Mouse (Mus musculus): ENCODE data around the gene Dcakd. TPM values are rescaled to one million over a fixed set of nuclear protein-coding genes. Genes with fewer than 3 reads are reported as not detected.
A peak's percentile ranks its signal among the peaks of the same experiment; 100 is the strongest.

Gene Dcakd
- polyA plus RNA-seq, 1 experiment from 2014 or later, result 99.4 TPM

- Histone ChIP-seq H3K27ac (replicated peaks in 1 of 2; ENCODE audit: control insufficient read depth in 1 of 2, insufficient read depth in 1 of 2, low read depth in 2 of 2, low read length in 2 of 2) (no peak overlapping the region), H3K36me3 (ENCODE audit: control insufficient read depth, insufficient read depth, low read length) (no peaks in the 10 kb centered on the region), H3K4me2 (ENCODE audit: low read length) (peak overlapping the region; percentile 89), H3K4me1 (ENCODE audit: control insufficient read depth in 2 of 2, insufficient read depth in 2 of 2, low read length in 2 of 2) (peaks cover 2 to 24% of the 10 kb centered on the region in 2 experiments), H3K4me3 (ENCODE audit: control insufficient read depth in 1 of 2, insufficient read depth in 1 of 2, low read depth in 1 of 2, low read length in 2 of 2) (peak overlapping the region; percentile 56 to 60), H3K27me3 (ENCODE audit: control insufficient read depth, insufficient read depth, low read length) (peaks cover 94% of the 10 kb centered on the region), H3K9me3 (ENCODE audit: control insufficient read depth, low read length) (no peaks in the 10 kb centered on the region), H3K9ac (ENCODE audit: low read length) (peak overlapping the region; percentile 80)
- 0 out of 2 replicates have a peak, but pooled peaks have one; percentile 32 for ATAC-seq (ENCODE audit: insufficient number of reproducible peaks, insufficient read depth, low FRiP score, low read depth)
- 2% methylated on average over 51 of the region's 51 CpGs for WGBS
Measured at GRCm38 (mm10) chr11:102948043-102948961, 79.8 kb downstream of the Dcakd start.

GRCm38 (mm10) chr11:102946992-102947343, 81.2 kb downstream of the Dcakd start:
- no peak overlapping the region for H3K27ac ChIP-seq (replicated peaks in 1 of 2; ENCODE audit: control insufficient read depth in 1 of 2, insufficient read depth in 1 of 2, low read depth in 2 of 2, low read length in 2 of 2)
- peak overlapping the region; percentile 69 for H3K4me2 ChIP-seq (ENCODE audit: low read length)
- no peaks in the 10 kb centered on the region for H3K36me3 ChIP-seq (ENCODE audit: control insufficient read depth, insufficient read depth, low read length)
- peak overlapping the region; percentile 10 to 41 for H3K4me3 ChIP-seq (ENCODE audit: control insufficient read depth in 1 of 2, insufficient read depth in 1 of 2, low read depth in 1 of 2, low read length in 2 of 2)
- WGBS, result 6% methylated on average over 8 of the region's 8 CpGs
- H3K9ac ChIP-seq (ENCODE audit: low read length), result no peak overlapping the region
- no peak for ATAC-seq (ENCODE audit: insufficient number of reproducible peaks, insufficient read depth, low FRiP score, low read depth)
- H3K4me1 ChIP-seq (ENCODE audit: control insufficient read depth in 2 of 2, insufficient read depth in 2 of 2, low read length in 2 of 2), result peaks cover 2 to 24% of the 10 kb centered on the region in 2 experiments
- H3K27me3 ChIP-seq (ENCODE audit: control insufficient read depth, insufficient read depth, low read length), result peaks cover 92% of the 10 kb centered on the region
- no peaks in the 10 kb centered on the region for H3K9me3 ChIP-seq (ENCODE audit: control insufficient read depth, low read length)

GRCm38 (mm10) chr11:102946265-102946991, 81.7 kb downstream of the Dcakd start, which contains the start of gene C1ql1:
Gene C1ql1 (minus strand): TSS chr11:102946688.
- Histone ChIP-seq H3K4me3 (ENCODE audit: control insufficient read depth in 1 of 2, insufficient read depth in 1 of 2, low read depth in 1 of 2, low read length in 2 of 2) (peak within 1 kb of the TSS; percentile 10 to 41), H3K9me3 (ENCODE audit: control insufficient read depth, low read length) (no peaks in the 10 kb centered on the region), H3K9ac (ENCODE audit: low read length) (peak within 1 kb of the TSS; percentile 44; the same call in 1 of the 2 replicates), H3K27ac (replicated peaks in 1 of 2; ENCODE audit: control insufficient read depth in 1 of 2, insufficient read depth in 1 of 2, low read depth in 2 of 2, low read length in 2 of 2) (no peak within 1 kb of the TSS), H3K4me1 (ENCODE audit: control insufficient read depth in 2 of 2, insufficient read depth in 2 of 2, low read length in 2 of 2) (peaks cover 2 to 24% of the 10 kb centered on the region in 2 experiments), H3K27me3 (ENCODE audit: control insufficient read depth, insufficient read depth, low read length) (peaks cover 87% of the 10 kb centered on the region), H3K36me3 (ENCODE audit: control insufficient read depth, insufficient read depth, low read length) (no peaks in the 10 kb centered on the region), H3K4me2 (ENCODE audit: low read length) (peak within 1 kb of the TSS; percentile 69)
- under 1% methylated on average over 60 of the region's 87 CpGs for WGBS
- ATAC-seq (ENCODE audit: insufficient number of reproducible peaks, insufficient read depth, low FRiP score, low read depth), result peak; percentile 76

GRCm38 (mm10) chr11:102945306-102946264, 82.5 kb downstream of the Dcakd start:
- Histone ChIP-seq H3K27ac (replicated peaks in 1 of 2; ENCODE audit: control insufficient read depth in 1 of 2, insufficient read depth in 1 of 2, low read depth in 2 of 2, low read length in 2 of 2) (no peak overlapping the region), H3K9me3 (ENCODE audit: control insufficient read depth, low read length) (no peaks in the 10 kb centered on the region), H3K4me1 (ENCODE audit: control insufficient read depth in 2 of 2, insufficient read depth in 2 of 2, low read length in 2 of 2) (peaks cover 2 to 27% of the 10 kb centered on the region in 2 experiments), H3K36me3 (ENCODE audit: control insufficient read depth, insufficient read depth, low read length) (no peaks in the 10 kb centered on the region), H3K4me3 (ENCODE audit: control insufficient read depth in 1 of 2, insufficient read depth in 1 of 2, low read depth in 1 of 2, low read length in 2 of 2) (peak overlapping the region; percentile 4 to 41; a peak in 3 of 4 replicates), H3K27me3 (ENCODE audit: control insufficient read depth, insufficient read depth, low read length) (peaks cover 79% of the 10 kb centered on the region), H3K9ac (ENCODE audit: low read length) (peak overlapping the region; percentile 44; the same call in 1 of the 2 replicates), H3K4me2 (ENCODE audit: low read length) (peak overlapping the region; percentile 69)
- 3% methylated on average over 52 of the region's 54 CpGs for WGBS
- no peak for ATAC-seq (ENCODE audit: insufficient number of reproducible peaks, insufficient read depth, low FRiP score, low read depth)

Small RNAs within 50 kb of the gene (microRNA-seq; reads per million reads assigned to microRNA genes)
- not detected for gene Mir6931

Other genes starting within 250 kb of the Dcakd start
- gene Gjc1, start 208.6 kb downstream of the Dcakd start, polyA plus RNA-seq (2014; fragmentation: Nextera tagmentation; extraction: Ambion mirVana), result 53.8 and 54.9 TPM in 2 replicates
- 0.61 and 0.67 TPM in 2 replicates for gene Higd1b, start 192.5 kb downstream of the Dcakd start, polyA plus RNA-seq (2014; fragmentation: Nextera tagmentation; extraction: Ambion mirVana)
- gene Eftud2, start 147.3 kb downstream of the Dcakd start, polyA plus RNA-seq (2014; fragmentation: Nextera tagmentation; extraction: Ambion mirVana), result 100 and 103 TPM in 2 replicates
- gene Ccdc103, start 147.1 kb downstream of the Dcakd start, polyA plus RNA-seq (2014; fragmentation: Nextera tagmentation; extraction: Ambion mirVana), result 0.70 and 0.71 TPM in 2 replicates
- not detected in 2 replicates for gene Fam187a, start 143.2 kb downstream of the Dcakd start, polyA plus RNA-seq (2014; fragmentation: Nextera tagmentation; extraction: Ambion mirVana)
- 0.15 TPM in 1 of 2 replicates, not detected in the other for gene Gfap, start 127.4 kb downstream of the Dcakd start, polyA plus RNA-seq (2014; fragmentation: Nextera tagmentation; extraction: Ambion mirVana)
- gene Kif18b, start 103.2 kb downstream of the Dcakd start, polyA plus RNA-seq (2014; fragmentation: Nextera tagmentation; extraction: Ambion mirVana), result 4.2 and 4.7 TPM in 2 replicates
- 0.71 and 1.5 TPM in 2 replicates for gene C1ql1, start 81.6 kb downstream of the Dcakd start, polyA plus RNA-seq (2014; fragmentation: Nextera tagmentation; extraction: Ambion mirVana)
- 47.8 and 51.7 TPM in 2 replicates for gene Nmt1, start 143 bp downstream of the Dcakd start, polyA plus RNA-seq (2014; fragmentation: Nextera tagmentation; extraction: Ambion mirVana)
- 6.9 and 7.4 TPM in 2 replicates for gene Plcd3, start 73.3 kb upstream of the Dcakd start, polyA plus RNA-seq (2014; fragmentation: Nextera tagmentation; extraction: Ambion mirVana)
- gene Acbd4, start 73.3 kb upstream of the Dcakd start, polyA plus RNA-seq (2014; fragmentation: Nextera tagmentation; extraction: Ambion mirVana), result 13.3 TPM in 2 replicates
- gene Hexim1, start 87.9 kb upstream of the Dcakd start, polyA plus RNA-seq (2014; fragmentation: Nextera tagmentation; extraction: Ambion mirVana), result 3.4 and 3.7 TPM in 2 replicates
- gene Hexim2, start 104.1 kb upstream of the Dcakd start, polyA plus RNA-seq (2014; fragmentation: Nextera tagmentation; extraction: Ambion mirVana), result 4.1 and 4.6 TPM in 2 replicates
- gene Fmnl1, start 142.8 kb upstream of the Dcakd start, polyA plus RNA-seq (2014; fragmentation: Nextera tagmentation; extraction: Ambion mirVana), result 2.3 and 2.9 TPM in 2 replicates
- gene 1700023F06Rik, start 180.2 kb upstream of the Dcakd start, polyA plus RNA-seq (2014; fragmentation: Nextera tagmentation; extraction: Ambion mirVana), result 0.18 and 0.30 TPM in 2 replicates
- not detected in 2 replicates for gene Spata32, start 190.1 kb upstream of the Dcakd start, polyA plus RNA-seq (2014; fragmentation: Nextera tagmentation; extraction: Ambion mirVana)
- 1.3 and 1.5 TPM in 2 replicates for gene Map3k14, start 239.1 kb upstream of the Dcakd start, polyA plus RNA-seq (2014; fragmentation: Nextera tagmentation; extraction: Ambion mirVana)